Mouse (Mus musculus): ENCODE data around the gene Pgm5.

DNA sequence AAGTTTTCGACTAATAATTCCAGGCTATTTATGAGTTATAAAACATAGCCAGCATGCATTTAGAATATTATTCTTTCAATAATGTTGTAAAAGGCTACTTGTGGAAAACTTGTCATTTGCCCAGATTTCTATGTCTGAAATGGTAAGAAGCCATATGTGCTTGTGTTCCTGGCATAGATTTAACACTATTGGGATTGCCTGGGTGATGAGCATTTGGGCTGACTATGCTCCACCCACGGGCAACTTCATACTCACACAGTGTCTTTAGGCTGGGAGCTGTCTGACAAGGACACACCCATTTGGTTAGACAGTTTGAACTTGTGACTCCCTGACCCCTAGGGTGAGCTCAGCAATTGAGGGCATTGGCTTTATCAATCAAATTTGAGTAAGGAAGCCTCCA lies 157.3 kb downstream of the Pgm5 start:
- TF ChIP-seq MAFK (IDR thresholded peaks at IDR 0.05; ENCODE audit: insufficient read depth, low read depth, low read length), result no peak
- no peak for TF ChIP-seq HCFC1 (IDR thresholded peaks at IDR 0.05; ENCODE audit: borderline replicate concordance, insufficient read depth, low read length)
- no peak for TF ChIP-seq ZNF384 (IDR thresholded peaks at IDR 0.05; ENCODE audit: low read depth, low read length)
- no peak for TF ChIP-seq ZC3H11A (IDR thresholded peaks at IDR 0.05; ENCODE audit: borderline replicate concordance, low read depth, low read length)
- no peak for TF ChIP-seq CHD2 (IDR thresholded peaks at IDR 0.05; ENCODE audit: low read depth, low read length)

Data from ES-E14 (cell line).